Mouse (Mus musculus) MEL-GATA-1-ER (cell line): Measurements from ENCODE around the gene Serpina3i.

Experiments used
- DNase-seq: peaks from one replicate; pipeline ENCODE4 v3.0.0-alpha.2; 2012; ENCODE audit warnings: low read depth; ENCODE audit errors: extremely low read depth

The Serpina3i gene

GRCm38 (mm10) chr12:104293963-104294362 lies 31.0 kb downstream of the Serpina3i start:
- DNase-seq: no peak

GRCm38 (mm10) chr12:104298049-104298448 lies 35.1 kb downstream of the Serpina3i start:
- no peak for DNase-seq

GRCm38 (mm10) chr12:104305991-104306390 lies 43.1 kb downstream of the Serpina3i start:
- no peak for DNase-seq

- DNase-seq: no peak
Observed at GRCm38 (mm10) chr12:104314253-104314652, 51.3 kb downstream of the Serpina3i start, which contains the start of gene Serpina3j. Serpina3j (plus strand) TSS chr12:104314553.
